Mouse (Mus musculus): ENCODE data around the gene Ern1.

Gene Ern1

DNA sequence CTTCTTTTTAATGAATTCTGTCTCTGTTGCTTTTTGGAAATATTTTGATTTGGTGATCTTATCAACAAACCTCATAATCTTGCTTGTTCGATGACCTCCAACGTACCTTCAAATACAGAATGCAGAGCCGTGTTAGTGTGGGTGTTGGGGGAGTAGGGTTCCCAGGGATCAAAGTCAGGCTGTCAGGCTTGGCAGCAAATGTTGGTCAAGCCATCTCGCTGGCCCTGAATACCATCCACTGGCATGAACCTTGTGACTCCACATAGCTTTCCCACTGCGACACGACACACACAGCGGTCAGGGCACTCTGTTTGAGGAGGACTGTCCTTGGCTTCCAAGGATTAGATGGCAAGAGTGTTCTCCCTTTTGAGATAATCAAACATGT, 24.3 kb upstream of the Ern1 start:
- 0 out of 2 replicates have a peak, but pooled peaks have one; percentile 13 for TF ChIP-seq GATA4 (IDR thresholded peaks at IDR 0.05; ENCODE audit: insufficient replicate concordance, low read length)

DNA sequence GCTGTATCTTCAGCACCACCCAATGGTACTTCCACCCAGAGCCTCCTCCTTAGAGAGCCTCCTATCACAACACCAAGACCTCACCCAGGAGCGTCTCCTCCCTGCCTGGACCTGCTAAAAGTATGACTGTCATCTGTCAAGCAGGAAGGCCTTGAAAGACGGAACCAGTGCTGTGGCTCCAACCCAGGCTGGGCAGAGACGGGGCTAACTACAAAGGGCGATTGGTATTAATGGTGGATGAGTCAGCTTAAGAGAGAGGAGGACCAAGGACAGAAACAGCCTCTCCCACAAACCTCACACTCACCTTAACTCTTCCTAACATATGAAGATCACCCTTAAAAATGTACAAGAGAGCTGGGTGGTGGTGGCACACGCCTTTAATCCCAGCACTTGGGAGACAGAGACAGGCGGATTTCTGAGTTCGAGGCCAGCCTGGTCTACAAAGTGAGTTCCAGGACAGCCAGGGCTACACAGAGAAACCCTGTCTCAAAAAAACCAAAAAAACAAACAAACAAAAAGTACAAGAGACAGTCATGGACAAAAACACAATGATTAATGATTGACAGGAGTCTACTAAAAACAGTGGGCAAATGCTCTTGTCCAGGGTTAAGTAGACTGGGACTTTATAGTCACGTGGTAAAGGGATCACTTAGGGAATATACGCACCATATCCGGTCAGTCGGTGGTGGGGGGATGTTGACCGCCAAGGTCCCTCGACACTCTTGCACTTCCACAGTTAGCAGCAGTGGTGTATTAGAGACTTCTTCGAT, 23.8 kb upstream of the Ern1 start:
- TF ChIP-seq GATA4 (IDR thresholded peaks at IDR 0.05; ENCODE audit: insufficient replicate concordance, low read length), result no peak

DNA sequence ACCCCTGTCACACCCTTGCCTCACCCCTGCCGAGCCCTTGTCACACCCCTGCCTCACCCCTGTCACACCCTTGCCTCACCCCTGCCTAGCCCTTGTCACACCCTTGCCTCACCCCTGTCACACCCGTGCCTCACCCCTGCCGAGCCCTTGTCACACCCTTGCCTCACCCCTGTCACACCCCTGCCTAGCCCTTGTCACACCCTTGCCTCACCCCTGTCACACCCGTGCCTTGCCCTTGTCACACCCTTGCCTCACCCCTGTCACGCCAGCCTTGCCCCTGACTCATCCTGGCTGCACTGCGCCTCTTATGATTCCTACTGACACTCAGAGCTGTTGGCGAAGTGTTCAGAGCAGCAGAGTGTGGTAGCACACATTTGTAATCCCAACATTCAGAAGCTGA, 20.0 kb upstream of the Ern1 start:
- TF ChIP-seq GATA4 (IDR thresholded peaks at IDR 0.05; ENCODE audit: insufficient replicate concordance, low read length), result no peak

DNA sequence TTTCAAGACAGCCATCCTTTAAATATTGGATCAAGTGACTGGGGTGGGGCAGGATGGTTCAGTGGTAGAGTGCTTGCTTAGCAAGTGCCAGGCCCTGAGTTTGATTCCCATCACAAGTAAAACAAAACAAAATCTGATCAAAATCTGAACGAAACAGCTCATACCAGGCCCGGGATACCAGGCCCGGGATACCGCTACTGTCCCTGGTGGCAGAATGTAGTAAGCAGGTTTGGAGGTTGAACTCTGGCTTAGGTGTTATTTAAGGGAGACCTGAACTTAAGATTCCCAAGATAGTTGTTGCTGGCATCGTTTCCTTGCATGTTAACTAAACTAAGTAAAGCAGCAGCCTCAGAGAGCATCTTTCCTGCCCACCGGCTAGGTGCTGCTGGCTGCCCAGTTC, 18.6 kb upstream of the Ern1 start:
- TF ChIP-seq GATA4 (IDR thresholded peaks at IDR 0.05; ENCODE audit: insufficient replicate concordance, low read length), result no peak

DNA sequence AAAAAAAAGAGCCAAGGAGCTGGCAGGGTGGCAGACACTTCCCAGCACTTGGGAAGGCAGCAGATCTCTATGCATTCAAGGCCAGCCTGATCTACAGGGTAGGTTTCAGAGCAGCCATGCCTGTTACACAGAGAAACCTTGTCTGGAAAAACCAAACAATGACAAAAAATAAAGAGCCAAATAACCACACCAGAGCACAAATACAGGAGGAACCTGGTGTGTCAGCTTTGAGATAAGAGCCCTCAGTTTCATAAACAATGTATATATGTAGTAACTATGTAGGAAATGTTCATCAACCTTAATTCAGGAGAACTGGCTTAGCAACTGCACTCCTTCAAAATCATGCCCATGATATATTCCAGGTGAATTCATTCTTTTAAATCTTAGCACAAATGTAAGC, 16.5 kb upstream of the Ern1 start:
- TF ChIP-seq GATA4 (IDR thresholded peaks at IDR 0.05; ENCODE audit: insufficient replicate concordance, low read length), result no peak

DNA sequence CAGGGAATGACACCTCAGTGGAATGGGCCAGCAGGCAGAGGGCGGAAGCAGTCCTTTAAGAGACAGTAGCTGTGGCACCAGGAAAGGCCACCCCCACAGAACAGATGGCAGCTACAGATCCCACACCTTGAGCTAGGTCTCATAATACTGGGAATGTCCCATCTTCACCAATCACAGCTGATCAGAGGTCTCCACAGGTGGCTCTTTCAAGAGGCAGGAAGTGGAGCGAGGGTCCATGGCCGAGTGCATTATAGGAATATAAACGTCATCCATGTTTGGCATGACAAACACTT, 15.7 kb upstream of the Ern1 start:
- no peak for TF ChIP-seq GATA4 (IDR thresholded peaks at IDR 0.05; ENCODE audit: insufficient replicate concordance, low read length)

DNA sequence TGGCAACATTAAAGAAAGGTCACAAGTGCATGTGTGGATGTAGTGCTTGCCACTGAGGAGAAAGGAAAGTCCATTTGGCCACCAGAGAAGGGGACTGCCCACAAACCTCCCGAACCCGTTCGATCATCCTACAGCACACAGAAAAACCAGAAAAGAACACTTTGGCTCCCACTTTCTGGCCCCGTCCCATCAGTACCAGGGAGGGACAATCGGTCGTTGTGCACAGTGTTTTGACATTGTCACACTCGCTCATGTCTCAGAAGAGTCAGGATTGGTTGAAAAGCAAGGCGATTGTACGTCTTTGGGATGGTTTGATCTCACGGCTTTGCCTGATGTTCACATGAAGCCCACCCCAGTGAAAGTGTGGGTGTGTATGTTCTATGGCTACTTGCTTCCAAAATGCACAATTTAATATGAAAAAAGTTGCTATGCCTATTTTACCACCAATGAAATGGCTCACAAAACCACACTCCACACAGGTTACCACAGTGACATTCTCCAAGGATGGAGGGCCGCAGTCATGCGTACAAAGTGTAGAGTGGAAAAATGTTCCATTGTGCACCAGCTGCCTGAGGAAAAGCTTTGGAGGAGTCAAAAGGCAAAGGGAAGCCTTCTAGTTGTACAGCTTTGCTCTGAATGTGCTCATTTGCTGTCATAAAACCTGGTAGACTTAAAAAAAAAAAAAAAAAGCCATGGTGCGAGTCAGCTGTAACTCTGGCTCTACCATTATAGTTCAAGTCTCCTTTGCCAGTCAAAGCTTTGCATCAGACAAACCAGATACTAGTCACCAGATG, 15.2 kb upstream of the Ern1 start:
- TF ChIP-seq GATA4 (IDR thresholded peaks at IDR 0.05; ENCODE audit: insufficient replicate concordance, low read length), result no peak

DNA sequence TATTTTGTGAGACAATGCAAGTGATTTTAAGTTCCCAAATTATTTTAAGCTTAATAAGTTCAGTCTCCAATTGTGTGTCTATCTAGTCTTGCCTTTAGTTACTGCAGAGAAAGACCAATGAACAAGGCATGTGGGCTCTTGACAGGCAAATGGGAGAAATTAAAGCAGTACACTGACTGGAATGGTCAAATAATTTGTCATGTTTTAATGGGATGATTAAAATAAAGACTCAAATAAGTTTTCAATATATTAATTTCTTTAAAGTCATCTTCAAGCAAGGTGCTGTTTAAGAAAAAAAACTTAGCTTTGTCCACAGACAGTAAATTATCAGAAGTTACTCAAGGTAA, 14.5 kb upstream of the Ern1 start:
- TF ChIP-seq GATA4 (IDR thresholded peaks at IDR 0.05; ENCODE audit: insufficient replicate concordance, low read length), result no peak

DNA sequence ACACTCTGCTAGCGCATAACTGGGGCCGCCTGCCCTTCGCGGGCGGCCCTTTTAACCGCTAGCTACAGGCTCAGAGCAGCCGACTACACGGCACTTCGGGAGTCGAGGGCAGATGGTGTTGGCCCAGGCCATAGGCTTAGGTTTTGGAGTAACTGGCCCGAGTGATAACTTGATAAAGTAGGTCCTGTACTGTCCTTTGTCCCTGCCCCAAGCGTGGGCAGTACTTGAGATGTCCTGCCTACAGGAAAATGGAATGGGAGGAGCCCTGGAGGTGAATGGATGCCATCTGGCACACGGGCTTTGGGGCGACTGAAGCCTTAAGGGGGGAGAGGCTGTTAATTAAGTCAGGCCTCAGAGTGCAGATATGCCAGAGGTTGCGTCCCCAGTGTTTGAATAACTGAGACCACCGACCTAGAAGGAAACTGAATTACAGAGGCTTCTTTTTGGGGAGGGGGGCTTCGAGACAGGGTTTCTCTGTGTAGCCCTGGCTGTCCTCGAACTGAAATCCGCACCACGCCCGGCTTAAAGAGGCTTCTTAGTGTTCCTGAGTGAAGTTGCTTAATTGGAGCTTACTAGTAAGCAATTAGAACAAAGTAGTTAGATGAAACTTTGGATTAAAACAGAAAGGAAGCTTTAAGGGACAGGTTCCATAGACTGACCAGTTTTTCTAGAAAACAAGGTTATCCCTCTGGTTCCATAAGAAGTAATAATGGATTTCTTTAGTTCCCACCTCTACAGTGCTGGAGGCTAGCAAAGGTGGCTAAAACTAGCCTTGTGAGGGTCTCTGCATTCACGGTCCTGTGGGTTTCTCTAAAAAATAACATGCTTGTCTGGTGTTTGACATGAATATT, 13.9 kb upstream of the Ern1 start:
- TF ChIP-seq GATA4 (IDR thresholded peaks at IDR 0.05; ENCODE audit: insufficient replicate concordance, low read length), result no peak; the same call in 1 of the 2 replicates

DNA sequence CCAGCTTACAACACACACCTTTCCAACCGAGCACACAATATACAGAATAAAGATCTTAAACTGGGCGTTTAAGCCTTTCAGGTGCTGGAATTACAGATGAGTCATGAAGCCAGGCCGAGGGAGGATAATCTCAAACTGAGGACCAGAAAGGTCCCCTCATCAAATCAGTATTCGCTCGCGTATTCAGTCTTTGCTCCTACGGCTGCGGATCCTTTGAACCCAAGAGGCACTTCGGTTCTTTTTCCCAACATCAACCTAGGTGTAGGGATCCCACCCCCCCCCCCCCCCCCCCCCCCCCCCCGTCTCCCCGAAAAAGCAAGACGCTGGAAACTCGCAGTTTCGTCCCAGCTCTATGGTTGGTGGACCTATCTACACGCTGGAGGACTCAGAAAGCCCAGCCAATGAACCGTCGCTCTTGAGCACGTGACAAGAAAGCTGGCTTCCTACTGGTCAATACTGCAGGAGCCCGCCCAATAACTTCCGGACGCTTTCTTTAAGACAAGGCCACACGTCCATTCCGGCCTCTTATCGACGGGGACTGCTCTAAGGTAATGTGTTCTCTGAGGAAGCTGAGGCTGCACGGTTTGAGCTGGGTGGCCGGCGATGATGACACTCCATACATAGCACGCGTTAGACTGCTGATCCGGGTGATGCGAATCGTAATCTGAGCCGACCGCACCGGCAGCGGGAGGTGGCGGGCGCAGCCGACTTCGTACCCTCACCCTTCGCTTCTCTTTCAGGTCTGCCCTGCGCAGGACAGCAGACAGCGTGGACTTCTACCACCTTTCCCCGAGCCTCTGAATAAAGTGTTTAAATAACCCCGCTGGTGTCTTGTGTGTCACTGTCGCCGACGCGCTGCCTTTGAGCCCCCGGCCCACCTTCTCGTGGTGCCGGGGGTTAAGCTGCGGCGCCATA, 13.0 kb upstream of the Ern1 start:
- TF ChIP-seq GATA4 (IDR thresholded peaks at IDR 0.05; ENCODE audit: insufficient replicate concordance, low read length), result peak; percentile 69; the same call in 1 of the 2 replicates

DNA sequence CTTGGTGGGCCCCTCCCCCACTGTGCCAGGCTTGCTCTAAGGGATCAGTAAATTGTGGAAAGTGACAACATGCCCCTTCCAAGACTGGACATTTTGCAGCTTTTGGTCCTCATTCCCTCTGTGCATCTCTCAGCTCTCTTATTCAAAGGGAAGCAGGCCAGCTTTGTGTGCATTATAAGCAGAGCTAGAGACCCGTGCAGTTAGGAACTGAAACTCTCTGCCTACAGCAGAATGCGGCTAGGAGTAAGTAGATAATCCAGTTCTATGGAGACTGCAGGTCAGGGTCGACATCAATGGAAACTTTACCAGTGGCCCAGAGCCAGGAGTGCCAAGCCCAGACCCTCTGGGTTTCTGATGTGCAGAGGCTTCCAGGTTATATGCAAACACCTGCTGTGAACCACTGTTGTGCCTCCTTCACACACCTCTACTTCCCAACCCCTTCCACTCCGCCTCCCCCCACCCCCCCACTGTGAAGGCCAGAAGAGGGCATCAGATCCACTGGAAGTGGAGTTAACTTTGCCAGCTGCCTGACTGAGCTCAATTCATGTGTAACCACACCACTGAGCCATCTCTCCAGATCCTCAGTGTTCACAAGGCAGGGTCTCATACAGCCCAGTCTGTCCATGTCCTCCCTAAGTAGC, 11.2 kb upstream of the Ern1 start:
- TF ChIP-seq GATA4 (IDR thresholded peaks at IDR 0.05; ENCODE audit: insufficient replicate concordance, low read length), result no peak

DNA sequence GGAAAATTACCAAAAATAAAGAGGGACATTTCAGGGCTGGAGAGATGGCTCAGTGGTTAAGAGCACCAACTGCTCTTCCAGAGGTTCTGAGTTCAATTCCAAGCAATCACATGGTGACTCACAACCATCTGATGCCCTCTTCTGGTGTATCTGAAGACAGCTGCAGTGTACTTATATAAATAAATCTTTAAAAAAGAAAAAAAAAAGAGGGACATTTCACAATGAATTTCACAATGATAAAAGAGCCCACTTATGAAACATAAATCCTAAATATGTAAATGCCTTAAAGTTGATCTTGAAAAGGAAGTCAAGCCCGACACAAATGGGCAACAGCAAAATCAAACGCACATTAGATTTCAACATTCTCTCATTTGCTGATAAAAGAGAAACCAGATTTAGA, 10.3 kb upstream of the Ern1 start:
- no peak for TF ChIP-seq GATA4 (IDR thresholded peaks at IDR 0.05; ENCODE audit: insufficient replicate concordance, low read length)

DNA sequence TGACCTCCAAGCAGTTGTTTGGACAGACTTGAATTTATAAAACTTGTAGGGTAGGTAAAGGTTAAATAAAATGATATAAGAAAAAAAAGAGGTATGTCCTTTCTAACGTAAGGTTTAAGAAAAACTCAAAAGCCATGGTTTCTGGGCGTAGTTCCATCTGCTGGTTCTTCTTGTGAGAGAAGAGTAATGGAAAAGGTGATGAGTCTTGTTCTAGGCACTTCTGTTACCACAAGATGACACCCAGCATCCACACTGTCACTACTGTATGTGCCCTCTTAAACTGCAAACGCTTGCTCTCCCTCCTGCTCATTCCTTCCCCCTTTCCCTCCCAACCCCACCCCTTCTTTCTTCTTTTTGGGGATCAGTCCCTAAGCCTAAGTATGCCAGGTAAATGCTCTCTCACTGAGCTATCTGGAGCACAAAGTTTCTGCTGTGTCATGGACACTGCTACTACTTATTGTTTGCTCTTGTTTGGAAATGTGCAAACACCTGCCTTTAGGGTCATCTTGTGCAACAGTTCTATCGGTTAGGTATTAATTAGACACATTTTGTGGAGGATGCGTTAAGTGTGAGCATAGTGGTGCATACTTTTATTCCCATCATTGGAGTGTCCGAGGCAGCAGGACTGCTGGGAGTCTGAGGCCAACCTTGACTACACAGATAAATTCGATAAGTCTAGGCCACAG, 5.5 kb upstream of the Ern1 start:
- no peak for TF ChIP-seq GATA4 (IDR thresholded peaks at IDR 0.05; ENCODE audit: insufficient replicate concordance, low read length)

DNA sequence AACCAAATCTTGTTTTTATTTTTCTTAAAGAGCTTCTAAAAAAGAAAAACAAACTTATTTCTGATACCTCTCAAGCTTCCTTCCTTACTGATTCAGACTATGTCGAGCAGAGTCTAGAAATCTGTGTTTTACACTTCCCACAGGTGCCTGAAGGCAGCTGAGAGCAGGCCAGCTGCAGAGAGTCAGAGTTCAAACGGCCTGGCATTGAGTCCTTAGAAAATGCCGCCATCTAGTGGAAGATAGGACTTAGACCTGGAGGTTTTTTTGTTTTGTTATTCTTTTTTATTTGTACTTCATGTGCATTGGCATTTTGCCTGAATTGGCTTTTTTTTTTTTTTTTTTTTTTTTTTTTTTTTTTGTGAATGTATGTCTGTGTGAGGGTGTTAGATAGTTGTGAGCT, 3.7 kb upstream of the Ern1 start:
- TF ChIP-seq GATA4 (IDR thresholded peaks at IDR 0.05; ENCODE audit: insufficient replicate concordance, low read length), result no peak
